Mouse (Mus musculus) stomach, postnatal 0 days (tissue): ENCODE data around the gene Fgfr2.

Source experiments
- CTCF ChIP-seq: IDR thresholded peaks from 2 replicates; pipeline ENCODE4 v1.5.1; 2016; ENCODE audit warnings: antibody characterized with exemption, low read depth, mild to moderate bottlenecking, moderate library complexity
- EP300 ChIP-seq: optimal IDR thresholded peaks from 2 replicates; pipeline ENCODE3; 2016; ENCODE audit warnings: antibody characterized with exemption

- TF ChIP-seq CTCF (peak; percentile 80), EP300 (no peak)
These were observed 2349.8 kb downstream of the Fgfr2 start for GRCm38 (mm10) chr7:130773171-130773830.
